Mouse (Mus musculus): ENCODE results near the gene Cachd1.

The Cachd1 gene

GRCm38 (mm10) chr4:100920413-100920812 lies 143.9 kb downstream of the Cachd1 start:
- no peak for DNase-seq (ENCODE audit: low read depth, low spot score)

GRCm38 (mm10) chr4:100922816-100923554 lies 146.5 kb downstream of the Cachd1 start:
- DNase-seq (ENCODE audit: low read depth, low spot score), result no peak

GRCm38 (mm10) chr4:100923598-100923997 lies 147.1 kb downstream of the Cachd1 start:
- DNase-seq (ENCODE audit: low read depth, low spot score), result no peak

GRCm38 (mm10) chr4:100924276-100924675 lies 147.8 kb downstream of the Cachd1 start:
- DNase-seq (ENCODE audit: low read depth, low spot score), result no peak

DNA sequence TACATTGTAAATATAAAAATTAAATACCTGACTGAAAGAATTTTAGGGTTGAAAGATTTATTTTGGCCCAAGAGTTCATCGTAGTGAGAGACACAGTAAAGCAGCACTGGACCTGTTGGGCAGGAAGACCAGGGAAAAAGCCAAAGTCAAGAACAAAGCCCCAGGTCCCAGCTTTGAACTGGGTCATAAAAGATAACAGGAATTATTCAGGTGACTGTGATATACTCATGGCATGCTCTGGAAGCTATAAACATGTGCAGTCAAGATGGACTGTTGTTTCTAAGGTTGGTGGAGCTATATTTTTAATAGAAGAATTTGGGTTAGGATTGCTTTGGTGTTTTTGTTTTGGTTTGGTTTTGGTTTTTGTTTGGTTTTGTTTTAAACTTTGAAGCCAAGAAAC lies 148.7 kb downstream of the Cachd1 start:
- no peak for DNase-seq (ENCODE audit: low read depth, low spot score)

GRCm38 (mm10) chr4:100926608-100927007 lies 150.1 kb downstream of the Cachd1 start:
- DNase-seq (ENCODE audit: low read depth, low spot score), result no peak

- DNase-seq (ENCODE audit: low read depth, low spot score), result no peak
Measured at GRCm38 (mm10) chr4:100927059-100927458, 150.6 kb downstream of the Cachd1 start.

GRCm38 (mm10) chr4:100943689-100944088 lies 167.2 kb downstream of the Cachd1 start:
- no peak for DNase-seq (ENCODE audit: low read depth, low spot score)

DNA sequence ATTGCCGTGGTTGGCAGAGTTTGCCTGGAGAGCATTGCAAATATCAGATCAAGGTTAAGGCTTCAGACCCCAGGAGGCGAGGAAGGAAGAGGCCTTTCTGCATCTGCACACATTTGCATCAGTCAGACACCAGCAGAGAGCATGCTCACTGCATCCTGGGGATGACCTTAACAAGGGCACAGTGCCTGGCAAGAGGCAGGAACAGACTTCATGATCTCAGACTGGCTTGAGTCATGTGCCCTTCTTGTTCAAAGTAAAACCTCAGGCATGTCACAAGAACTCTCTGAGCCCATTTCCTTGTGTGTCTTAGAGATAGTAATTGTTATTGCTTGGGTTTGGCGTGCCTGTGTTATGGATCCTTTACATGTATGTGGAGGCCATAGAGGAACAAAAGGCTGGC lies 167.8 kb downstream of the Cachd1 start:
- no peak for DNase-seq (ENCODE audit: low read depth, low spot score)

DNA sequence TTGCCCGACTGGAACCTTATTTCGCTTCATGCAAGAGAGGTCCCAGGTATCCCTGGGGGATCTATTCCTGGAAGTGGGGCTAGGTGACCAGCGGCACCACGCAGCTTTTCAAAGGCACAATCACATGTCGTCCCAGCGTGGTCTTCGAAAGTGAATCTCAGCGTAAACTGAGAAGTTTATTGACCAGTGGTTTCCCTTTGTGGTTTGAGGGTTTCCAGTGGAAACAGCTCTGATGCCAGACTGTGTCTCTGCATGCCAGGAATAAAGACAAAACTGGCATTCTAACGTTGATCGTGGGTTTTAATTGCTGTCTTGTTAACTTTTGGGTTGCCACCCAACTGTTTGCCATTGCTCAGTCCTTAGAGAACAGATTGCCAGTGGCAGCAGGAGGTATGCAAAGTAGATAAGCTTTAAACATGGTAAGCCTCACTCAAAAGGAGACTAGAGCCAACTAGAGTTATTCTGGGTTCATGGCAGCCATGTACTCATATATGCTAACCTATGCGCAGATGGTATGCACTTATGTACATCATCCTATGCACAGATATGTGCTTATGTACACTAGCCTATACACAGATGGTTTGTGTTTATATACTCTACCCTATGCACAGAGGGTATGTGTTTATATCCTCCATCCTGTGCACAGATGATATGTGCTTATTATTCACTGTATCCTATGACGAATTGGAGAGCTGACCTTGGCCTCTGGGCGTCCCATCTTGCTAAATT lies 168.9 kb downstream of the Cachd1 start:
- no peak for DNase-seq (ENCODE audit: low read depth, low spot score)

- DNase-seq (ENCODE audit: low read depth, low spot score), result no peak
Measured at GRCm38 (mm10) chr4:100948494-100949425, 172.3 kb downstream of the Cachd1 start.

GRCm38 (mm10) chr4:100950316-100950715 lies 173.8 kb downstream of the Cachd1 start:
- no peak for DNase-seq (ENCODE audit: low read depth, low spot score)

- DNase-seq (ENCODE audit: low read depth, low spot score), result no peak
Measured at GRCm38 (mm10) chr4:100951876-100952275, 175.4 kb downstream of the Cachd1 start.

GRCm38 (mm10) chr4:100963341-100963740 lies 186.9 kb downstream of the Cachd1 start:
- no peak for DNase-seq (ENCODE audit: low read depth, low spot score)

DNA sequence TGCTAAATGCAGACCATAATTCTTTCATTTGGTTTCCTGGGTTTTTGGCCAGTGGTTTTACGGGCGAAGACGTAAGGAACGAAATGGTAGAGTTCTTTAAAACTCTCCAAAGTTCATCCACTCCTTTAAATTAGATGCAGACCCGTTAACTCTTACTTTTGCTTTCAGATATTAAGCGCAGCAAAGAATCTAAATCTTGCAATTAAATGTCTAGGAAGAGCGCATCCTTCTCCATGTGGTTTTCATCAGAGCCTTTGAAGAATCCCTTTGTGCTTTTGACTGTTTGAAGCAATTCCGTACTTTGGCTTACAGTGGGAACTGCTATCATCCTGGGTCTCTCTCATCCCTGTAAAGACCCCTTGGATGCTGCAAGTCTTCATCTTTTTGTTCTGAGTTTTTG lies 187.3 kb downstream of the Cachd1 start:
- no peak for DNase-seq (ENCODE audit: low read depth, low spot score)

DNA sequence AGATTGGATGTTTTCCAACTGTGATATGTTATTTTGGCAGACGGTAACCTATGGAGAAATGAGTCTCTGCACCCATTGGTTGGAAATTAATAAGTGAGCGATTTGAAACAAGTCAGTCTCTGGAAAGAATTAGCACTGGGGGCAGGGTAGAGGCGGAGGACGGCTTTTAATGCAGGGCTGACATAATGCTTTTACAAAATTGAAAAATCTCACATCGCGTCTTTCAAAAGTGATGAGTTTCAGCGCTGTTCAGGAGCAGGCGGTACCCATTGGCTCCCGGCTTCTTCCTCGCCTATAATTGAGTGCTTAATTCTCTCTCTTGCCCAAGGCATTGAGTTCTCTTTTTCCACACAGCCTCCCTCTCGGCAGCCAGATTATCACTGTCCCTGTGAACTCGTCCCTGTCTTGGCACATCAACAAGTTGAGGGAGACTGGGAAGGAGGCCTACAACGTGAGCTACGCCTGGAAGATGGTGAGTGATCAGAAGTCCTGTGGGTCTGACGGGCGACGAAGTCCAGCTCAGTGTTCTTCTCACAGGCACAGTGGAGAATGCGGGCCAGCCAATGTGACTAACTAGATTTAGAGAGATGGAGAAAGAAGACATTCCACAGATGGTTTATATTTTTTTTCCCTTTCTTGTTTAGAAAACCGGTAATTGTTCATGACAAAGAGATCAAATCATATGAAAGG lies 191.4 kb downstream of the Cachd1 start:
- no peak for DNase-seq (ENCODE audit: low read depth, low spot score)

DNA sequence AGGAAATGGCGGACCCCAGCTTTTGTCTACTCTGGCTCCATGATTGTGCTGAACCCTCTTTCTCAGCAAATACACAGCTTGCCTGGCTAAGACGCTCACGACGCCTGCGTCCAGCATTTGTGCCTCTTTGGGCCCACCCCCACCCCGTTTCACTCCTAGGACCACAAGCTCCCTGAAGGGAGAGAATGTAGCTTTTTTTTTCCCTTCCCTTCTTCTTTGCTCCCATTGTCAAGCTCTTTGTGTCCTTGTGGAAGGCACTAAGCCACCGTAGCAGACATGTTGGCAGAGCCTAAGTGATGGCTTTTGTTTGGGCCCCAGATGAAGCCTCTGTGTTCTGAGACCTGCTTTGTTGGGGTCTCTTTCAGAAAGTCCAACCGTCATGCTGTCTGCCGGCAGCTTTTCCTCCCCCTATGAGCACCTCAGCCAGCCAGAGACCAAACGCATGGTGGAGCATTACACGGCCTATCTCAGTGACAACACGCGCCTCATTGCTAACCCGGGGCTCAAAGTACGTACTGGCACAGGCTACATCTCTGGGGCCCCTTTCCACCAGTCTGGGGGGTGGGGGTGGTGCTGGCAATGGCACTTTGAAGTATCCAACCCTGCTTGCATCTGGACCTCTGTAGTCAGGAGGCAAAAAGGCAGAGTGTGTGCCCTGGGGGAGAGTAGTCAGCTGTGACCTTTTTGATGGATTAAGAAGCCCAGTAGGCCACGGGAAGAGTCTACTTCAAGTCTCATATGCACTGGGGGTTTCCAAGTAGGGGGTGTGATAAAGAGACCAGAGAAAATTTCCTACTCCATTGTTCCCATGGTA lies 197.4 kb downstream of the Cachd1 start:
- no peak for DNase-seq (ENCODE audit: low read depth, low spot score)

DNA sequence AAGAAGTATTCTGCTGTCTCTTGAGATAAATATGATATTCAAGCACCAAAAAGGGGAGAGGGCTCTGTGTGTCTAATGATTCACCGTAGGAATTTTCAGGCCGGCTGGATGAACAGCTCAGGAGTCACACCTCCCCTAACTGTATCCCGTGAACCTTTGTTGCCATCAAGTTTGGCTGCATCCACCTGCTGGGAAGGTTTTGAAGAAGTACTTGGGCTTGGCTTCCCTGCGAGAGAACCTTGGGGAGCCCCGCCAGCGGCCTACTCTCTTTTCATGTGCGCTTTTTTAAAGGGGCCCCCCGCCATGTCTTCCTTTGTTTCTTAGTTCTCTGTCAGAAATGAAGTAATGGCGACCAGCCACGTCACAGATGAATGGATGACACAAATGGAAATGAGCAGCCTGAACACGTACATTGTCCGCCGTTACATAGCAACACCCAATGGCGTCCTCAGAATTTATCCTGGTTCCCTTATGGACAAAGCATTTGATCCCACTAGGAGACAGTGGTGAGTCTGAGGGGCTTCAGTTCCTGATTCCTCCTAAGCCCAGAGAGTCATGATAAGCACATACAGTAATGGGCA lies 198.1 kb downstream of the Cachd1 start:
- no peak for DNase-seq (ENCODE audit: low read depth, low spot score)

GRCm38 (mm10) chr4:100977522-100977921 lies 201.0 kb downstream of the Cachd1 start:
- DNase-seq (ENCODE audit: low read depth, low spot score), result no peak

- DNase-seq (ENCODE audit: low read depth, low spot score), result no peak
Measured at GRCm38 (mm10) chr4:100987187-100987586, 210.7 kb downstream of the Cachd1 start.

All from WW6 (cell line).